Mouse (Mus musculus) G1E-ER4 (cell line): ENCODE data around the gene Ncor2. TPM values are rescaled to one million over a fixed set of nuclear protein-coding genes. Genes with fewer than 3 reads are reported as not detected.

Source experiments
- GATA1 ChIP-seq: IDR thresholded peaks from one replicate; pipeline ENCODE4 v1.8.0; 2012; ENCODE audit warnings: low read length, inconsistent platforms
- polyA plus RNA-seq: library from polyadenylated mRNA; stranded (reverse); fragments of >175 nt; gene quantifications from 2 replicates; pipeline ENCODE4 v1.2.3, GENCODE M21; 2012

Gene Ncor2
- polyA plus RNA-seq, 1 experiment: not detected

GRCm38 (mm10) chr5:125130406-125130805 lies 48.6 kb downstream of the Ncor2 start:
- no peak for TF ChIP-seq GATA1

GRCm38 (mm10) chr5:125128939-125129385 lies 50.1 kb downstream of the Ncor2 start:
- no peak for TF ChIP-seq GATA1

GRCm38 (mm10) chr5:125127920-125128319 lies 51.1 kb downstream of the Ncor2 start:
- TF ChIP-seq GATA1: no peak

GRCm38 (mm10) chr5:125127426-125127825 lies 51.6 kb downstream of the Ncor2 start:
- no peak for TF ChIP-seq GATA1

GRCm38 (mm10) chr5:125125966-125126464 lies 53.0 kb downstream of the Ncor2 start:
- TF ChIP-seq GATA1: no peak

DNA sequence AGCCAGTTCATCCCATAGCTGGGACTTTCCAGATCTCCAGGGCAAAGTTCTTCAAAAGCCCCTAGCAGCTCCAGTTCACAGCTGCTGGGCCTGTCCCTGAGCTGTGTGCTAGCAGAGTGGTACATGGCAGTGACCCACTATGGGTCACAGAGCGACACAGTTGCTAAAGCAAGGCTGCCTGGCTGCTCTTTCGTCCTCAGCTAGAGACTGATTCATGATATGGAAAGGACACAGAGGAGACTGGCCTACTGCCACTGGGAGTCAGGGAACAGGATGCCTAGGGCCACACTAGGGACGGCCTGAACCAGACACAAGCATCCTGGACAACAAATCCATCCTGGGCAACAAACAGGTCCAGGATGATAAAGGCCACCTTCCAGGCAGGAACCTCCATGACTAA lies 53.8 kb downstream of the Ncor2 start:
- TF ChIP-seq GATA1: no peak

- TF ChIP-seq GATA1: no peak
Observed at GRCm38 (mm10) chr5:125124002-125124401, 55.0 kb downstream of the Ncor2 start.

- no peak for TF ChIP-seq GATA1
Observed at GRCm38 (mm10) chr5:125123206-125123605, 55.8 kb downstream of the Ncor2 start.

- TF ChIP-seq GATA1: no peak
Observed at GRCm38 (mm10) chr5:125122546-125122945, 56.5 kb downstream of the Ncor2 start.

GRCm38 (mm10) chr5:125122049-125122448 lies 57.0 kb downstream of the Ncor2 start:
- TF ChIP-seq GATA1: no peak

DNA sequence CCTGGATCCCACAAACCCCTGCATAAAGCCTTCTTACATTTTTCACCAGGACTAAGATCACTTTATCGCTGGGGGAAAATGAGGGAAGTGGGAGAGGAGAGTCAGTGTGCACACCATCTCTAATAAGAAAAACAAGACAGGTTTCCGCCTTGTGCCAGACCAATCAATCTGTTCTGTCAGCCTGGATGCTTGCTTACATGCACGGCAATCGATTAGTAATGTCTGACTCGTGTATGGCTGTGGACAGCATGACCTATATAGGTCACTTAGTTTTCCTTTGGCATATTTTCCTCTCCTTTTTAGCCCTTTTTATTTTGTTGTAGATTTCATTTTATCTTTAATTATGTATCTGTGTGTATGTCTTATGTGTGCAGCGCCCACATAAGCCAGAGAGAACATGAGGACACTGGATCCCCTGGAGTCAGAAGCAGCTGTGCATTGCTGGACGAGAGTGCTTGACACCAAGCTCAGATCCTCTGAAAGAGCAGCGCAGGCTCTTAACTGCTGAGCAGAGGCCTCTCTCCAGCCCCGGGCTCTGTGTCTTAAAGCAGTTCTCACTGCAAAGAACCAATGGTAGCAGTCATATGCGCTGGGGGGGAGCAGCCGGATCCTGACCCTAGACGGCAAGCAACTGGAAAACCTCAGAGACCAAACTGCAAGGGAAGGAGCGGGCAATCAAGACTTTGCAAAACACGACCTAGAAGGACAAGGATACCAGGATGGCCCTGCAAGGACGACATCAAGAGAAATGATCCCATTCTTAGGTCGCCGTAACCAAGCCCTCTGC lies 58.3 kb downstream of the Ncor2 start:
- TF ChIP-seq GATA1: no peak

- TF ChIP-seq GATA1: no peak
Observed at GRCm38 (mm10) chr5:125117238-125117637, 61.8 kb downstream of the Ncor2 start.

DNA sequence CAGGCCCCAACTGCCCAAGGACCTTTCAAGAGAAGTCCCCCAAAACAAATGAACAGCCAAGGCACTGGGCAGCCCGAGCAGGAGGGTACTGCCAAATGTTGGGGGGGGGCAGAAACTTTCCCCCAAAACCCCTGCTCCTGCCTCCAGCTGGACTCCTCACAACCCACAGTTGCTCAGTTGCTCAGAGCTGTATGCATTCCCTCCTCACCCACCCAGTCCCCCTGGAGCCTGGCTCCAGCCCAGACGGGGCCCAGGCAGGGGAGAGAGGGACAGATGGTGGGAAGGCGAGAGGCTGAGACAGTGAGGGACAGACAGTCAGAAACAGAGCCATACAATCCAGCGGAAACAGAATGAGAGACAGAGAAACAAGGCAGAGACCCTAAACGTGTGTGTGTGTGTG lies 66.0 kb downstream of the Ncor2 start:
- no peak for TF ChIP-seq GATA1

- no peak for TF ChIP-seq GATA1
Observed at GRCm38 (mm10) chr5:125112588-125112987, 66.4 kb downstream of the Ncor2 start.

DNA sequence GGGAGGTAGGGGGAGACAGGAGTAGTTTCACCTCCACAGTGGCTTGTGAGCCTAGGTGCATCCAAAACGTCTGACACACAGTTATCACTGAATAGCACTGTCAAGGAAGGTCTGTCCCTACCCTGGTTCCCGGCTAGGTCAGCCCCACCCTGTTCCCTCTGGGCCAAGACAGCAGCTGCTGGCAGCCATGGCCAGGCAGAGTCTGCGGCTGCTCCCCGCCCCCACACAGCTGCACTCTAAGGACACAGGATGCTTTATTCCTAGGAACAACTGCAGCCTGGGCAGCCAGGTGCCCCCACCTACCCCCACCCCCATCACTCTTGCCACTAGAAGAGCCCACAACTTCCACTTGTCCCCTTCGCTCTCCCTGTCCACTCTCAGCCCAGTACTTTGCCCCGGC lies 67.9 kb downstream of the Ncor2 start:
- TF ChIP-seq GATA1: no peak

GRCm38 (mm10) chr5:125110722-125111121 lies 68.3 kb downstream of the Ncor2 start:
- no peak for TF ChIP-seq GATA1

- TF ChIP-seq GATA1: no peak
Observed at GRCm38 (mm10) chr5:125110196-125110595, 68.8 kb downstream of the Ncor2 start.
